Mouse (Mus musculus): ENCODE data around the gene Nupr1l.

DNA sequence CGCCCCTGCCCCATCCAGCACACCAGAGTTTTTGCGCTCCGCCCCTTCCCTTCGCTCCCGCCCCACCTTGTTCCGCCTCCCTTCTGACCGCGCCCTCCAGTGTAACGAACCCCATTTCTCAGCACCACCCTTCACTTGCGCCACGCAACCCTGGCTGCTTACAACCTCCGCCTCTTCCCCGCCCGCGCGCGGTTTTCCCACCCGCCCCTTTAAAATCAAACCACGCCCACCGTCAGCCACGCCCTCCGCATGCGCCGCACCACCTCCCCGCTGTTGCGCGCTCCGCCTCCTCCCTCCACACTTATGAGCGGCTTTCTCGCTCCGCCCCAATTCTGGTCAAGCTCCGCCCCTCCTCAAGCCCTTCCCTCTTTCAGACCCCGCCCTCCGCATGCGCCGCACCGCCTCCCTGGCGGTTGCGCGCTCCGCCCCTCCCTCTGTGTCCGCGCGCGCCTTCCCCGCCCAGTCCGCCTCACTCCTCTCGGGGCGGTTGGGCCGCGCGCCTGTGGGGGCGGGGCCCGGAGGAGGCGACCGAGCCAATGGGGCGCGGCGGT is 33.2 kb downstream of the Nupr1l start, which contains the start of gene Vkorc1l1:
- TF ChIP-seq CTCF (IDR thresholded peaks at IDR 0.05; ENCODE audit: insufficient read depth, low read length) (no peak), POLR2A (IDR thresholded peaks at IDR 0.05; ENCODE audit: borderline replicate concordance, extremely low read depth, low read depth, low read length) (no peak)
